Mouse (Mus musculus): ENCODE results near the gene Gpr55. TPM values are rescaled to one million over a fixed set of nuclear protein-coding genes. Genes with fewer than 3 reads are reported as not detected.

The Gpr55 gene
- polyA plus RNA-seq, 1 experiment from 2014 or later, result not detected

DNA sequence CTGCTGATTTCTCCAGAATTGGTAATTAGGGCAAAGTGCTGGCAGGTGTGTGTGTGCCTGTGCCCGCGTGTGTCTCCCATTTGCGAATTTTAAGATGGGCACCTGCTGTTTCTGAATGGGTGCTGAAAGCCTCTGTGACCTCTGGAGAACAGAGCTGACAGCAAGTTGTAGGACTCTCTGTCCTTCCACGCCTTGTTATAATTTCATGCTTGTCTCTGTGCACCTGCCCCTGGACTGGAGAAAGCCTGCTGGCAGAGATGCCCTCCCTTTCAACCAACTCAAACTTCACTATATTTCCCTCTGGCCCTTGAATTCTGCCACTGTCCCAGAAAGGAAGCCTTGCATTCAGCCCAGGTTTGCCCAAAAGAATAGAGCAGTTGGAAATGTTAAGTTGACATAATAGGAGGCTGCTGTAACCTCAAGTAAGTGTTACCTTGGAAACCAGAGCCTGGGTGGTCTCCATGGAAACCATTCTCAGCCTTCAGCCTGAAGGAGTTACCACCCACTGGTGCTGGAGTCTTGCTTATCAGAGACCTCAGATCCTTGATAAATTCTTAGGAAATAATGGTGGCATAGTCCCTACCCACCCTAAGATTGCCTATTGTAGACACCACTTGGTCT is 43.9 kb downstream of the Gpr55 start:
- no peak overlapping the region for H3K4me2 ChIP-seq
- 61% methylated on average over 4 of the region's 4 CpGs for WGBS (ENCODE audit: insufficient replicate concordance)
- H3K4me1 ChIP-seq (ENCODE audit: control insufficient read depth, insufficient read depth, low read length), result no peaks in the 10 kb centered on the region
- no peak overlapping the region for H3K9ac ChIP-seq (ENCODE audit: low read depth, low read length)
- no peak overlapping the region for H3K27ac ChIP-seq (ENCODE audit: low read depth, low read length)
- ATAC-seq (replicated peaks; ENCODE audit: insufficient number of reproducible peaks, low FRiP score, low TSS enrichment), result no peak
- no peaks in the 10 kb centered on the region for H3K9me3 ChIP-seq (replicated peaks; ENCODE audit: control insufficient read depth, low read length)
- no peaks in the 10 kb centered on the region for H3K27me3 ChIP-seq (ENCODE audit: control insufficient read depth, insufficient read depth, low read length)
- H3K4me3 ChIP-seq (ENCODE audit: low read depth, low read length), result no peak overlapping the region
- H3K36me3 ChIP-seq (ENCODE audit: control insufficient read depth, insufficient read depth, low read length), result no peaks in the 10 kb centered on the region

DNA sequence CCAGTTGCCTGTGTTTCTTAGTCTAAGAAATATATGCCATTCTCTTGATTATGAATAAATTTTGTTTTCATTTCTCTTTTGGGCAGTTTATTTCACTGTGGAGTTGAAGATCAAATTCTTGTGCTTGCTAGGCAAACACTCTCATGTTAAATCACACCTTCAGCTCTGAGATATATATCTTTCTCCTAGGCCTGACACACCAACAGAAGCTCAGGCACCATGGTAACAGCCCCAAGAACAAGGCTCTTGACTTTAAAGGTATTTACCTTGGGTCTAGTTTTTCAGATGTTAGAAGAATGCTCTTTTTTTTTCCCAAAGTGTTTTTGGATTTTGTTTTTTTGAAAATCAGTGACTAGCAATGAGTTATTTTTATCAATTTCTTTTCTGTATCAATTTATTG is 44.9 kb downstream of the Gpr55 start:
- Histone ChIP-seq H3K27me3 (ENCODE audit: control insufficient read depth, insufficient read depth, low read length) (no peaks in the 10 kb centered on the region), H3K9me3 (replicated peaks; ENCODE audit: control insufficient read depth, low read length) (0 out of 2 replicates have a peak, but pooled peaks cover 3% of the 10 kb centered on the region), H3K36me3 (ENCODE audit: control insufficient read depth, insufficient read depth, low read length) (no peaks in the 10 kb centered on the region), H3K9ac (ENCODE audit: low read depth, low read length) (no peak overlapping the region), H3K4me1 (ENCODE audit: control insufficient read depth, insufficient read depth, low read length) (no peaks in the 10 kb centered on the region), H3K27ac (ENCODE audit: low read depth, low read length) (no peak overlapping the region), H3K4me3 (ENCODE audit: low read depth, low read length) (no peak overlapping the region), H3K4me2 (no peak overlapping the region)
- no peak for ATAC-seq (replicated peaks; ENCODE audit: insufficient number of reproducible peaks, low FRiP score, low TSS enrichment)

DNA sequence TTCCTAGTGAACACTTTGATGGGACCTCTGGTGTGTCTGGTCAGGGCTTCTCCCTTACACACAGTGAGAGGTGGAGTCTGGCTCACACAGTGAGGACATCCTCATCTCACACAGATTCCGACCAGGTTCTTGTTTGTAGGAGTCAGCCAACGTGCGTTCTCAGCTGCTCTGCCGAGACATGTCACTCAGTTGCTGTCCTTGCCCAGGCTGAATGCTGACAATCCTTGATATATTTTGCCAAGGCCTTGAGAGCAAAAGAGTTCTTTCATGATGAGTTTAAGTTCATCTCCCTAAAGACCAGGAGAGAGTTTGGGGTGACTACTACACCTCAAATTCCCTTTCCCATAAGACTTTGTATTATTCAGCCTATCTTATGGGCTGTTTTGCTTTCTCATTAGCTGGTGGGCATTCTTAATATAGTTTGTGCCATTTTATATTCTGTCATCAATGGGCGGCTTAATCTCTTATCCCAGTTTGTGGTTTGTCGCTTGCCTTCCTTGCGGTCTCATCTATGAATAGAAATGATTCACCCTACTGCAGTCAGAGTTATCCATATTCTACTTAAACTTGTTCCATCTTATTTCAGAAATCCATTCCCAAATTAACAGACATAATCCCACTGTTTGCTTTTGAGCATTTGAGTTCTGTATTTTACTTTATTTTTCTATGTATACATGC is 47.6 kb downstream of the Gpr55 start:
- Histone ChIP-seq H3K9me3 (replicated peaks; ENCODE audit: control insufficient read depth, low read length) (0 out of 2 replicates have a peak, but pooled peaks cover 3% of the 10 kb centered on the region), H3K4me2 (no peak overlapping the region), H3K27ac (ENCODE audit: low read depth, low read length) (no peak overlapping the region), H3K4me3 (ENCODE audit: low read depth, low read length) (no peak overlapping the region), H3K9ac (ENCODE audit: low read depth, low read length) (no peak overlapping the region), H3K4me1 (ENCODE audit: control insufficient read depth, insufficient read depth, low read length) (peaks cover 12% of the 10 kb centered on the region), H3K36me3 (ENCODE audit: control insufficient read depth, insufficient read depth, low read length) (peaks cover 2% of the 10 kb centered on the region; the same call in 1 of the 2 replicates), H3K27me3 (ENCODE audit: control insufficient read depth, insufficient read depth, low read length) (no peaks in the 10 kb centered on the region)
- WGBS (ENCODE audit: insufficient replicate concordance), result 84% methylated on average over 7 of the region's 7 CpGs
- ATAC-seq (replicated peaks; ENCODE audit: insufficient number of reproducible peaks, low FRiP score, low TSS enrichment), result no peak

DNA sequence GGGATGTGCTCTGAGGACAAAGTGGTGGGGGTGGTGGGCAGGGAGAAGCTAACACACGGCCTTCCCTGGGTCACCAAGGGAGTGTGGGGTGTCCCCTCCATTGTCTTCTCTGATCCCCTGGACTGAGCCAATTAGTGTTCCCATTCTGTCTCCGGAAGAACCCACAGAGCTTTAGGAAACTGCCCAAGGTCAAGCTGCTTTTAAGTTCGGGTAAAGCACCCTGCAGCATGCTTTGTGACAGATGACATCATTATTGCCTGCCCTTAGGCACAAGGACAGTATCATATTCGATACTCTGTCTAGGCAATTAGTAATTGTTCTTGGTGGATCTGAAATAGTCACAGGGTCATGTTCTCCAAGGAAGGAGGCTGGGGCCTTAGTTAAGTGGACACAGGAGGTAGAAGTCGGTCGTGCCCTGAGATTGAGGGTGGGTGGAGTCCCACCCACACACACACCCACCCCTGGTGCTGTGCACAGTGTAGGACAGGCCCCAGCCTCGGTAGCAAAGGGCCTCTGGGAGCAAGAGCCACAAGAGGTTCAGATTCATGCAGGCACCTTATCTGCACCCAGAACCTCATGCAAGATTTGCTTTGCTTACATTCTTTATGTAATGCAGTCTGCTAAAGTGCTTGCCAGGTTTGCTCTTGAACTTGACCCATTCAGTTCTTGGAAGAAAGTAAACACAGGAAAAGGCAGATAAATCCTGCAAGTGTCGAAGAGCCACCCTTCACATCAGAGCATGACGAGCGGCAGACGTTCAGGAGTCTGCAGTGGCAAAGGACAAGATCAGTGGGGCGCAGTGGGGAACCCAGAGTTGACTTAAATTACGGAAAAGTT is 51.8 kb downstream of the Gpr55 start:
- peaks cover 28% of the 10 kb centered on the region for H3K4me1 ChIP-seq (ENCODE audit: control insufficient read depth, insufficient read depth, low read length)
- 42% methylated on average over 13 of the region's 13 CpGs for WGBS (ENCODE audit: insufficient replicate concordance)

DNA sequence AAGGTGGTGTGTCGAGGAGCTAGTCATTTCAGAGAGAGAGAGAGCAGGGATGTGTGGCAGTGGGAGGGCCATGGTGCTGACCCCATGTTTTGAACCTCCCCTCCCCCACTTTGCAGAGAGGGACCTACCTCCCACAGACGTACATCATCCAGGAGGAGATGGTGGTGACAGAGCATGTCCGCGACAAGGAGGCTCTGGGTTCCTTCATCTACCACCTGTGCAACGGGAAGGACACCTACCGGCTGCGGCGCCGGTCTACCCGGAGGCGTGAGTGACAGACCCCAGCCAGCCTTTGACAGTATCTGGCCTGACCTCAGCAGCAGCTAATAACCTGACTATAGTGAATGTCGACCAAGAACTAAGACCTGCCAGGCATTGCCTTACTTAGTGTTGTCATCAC is 53.9 kb downstream of the Gpr55 start:
- ATAC-seq (replicated peaks; ENCODE audit: insufficient number of reproducible peaks, low FRiP score, low TSS enrichment), result peak; percentile 75
- 43% methylated on average over 12 of the region's 12 CpGs for WGBS (ENCODE audit: insufficient replicate concordance)
- no peaks in the 10 kb centered on the region for H3K27me3 ChIP-seq (ENCODE audit: control insufficient read depth, insufficient read depth, low read length)
- H3K36me3 ChIP-seq (ENCODE audit: control insufficient read depth, insufficient read depth, low read length), result peaks cover 36% of the 10 kb centered on the region
- H3K9ac ChIP-seq (ENCODE audit: low read depth, low read length), result no peak overlapping the region
- no peak overlapping the region for H3K4me2 ChIP-seq
- peaks cover 40% of the 10 kb centered on the region for H3K4me1 ChIP-seq (ENCODE audit: control insufficient read depth, insufficient read depth, low read length)
- no peak overlapping the region for H3K4me3 ChIP-seq (ENCODE audit: low read depth, low read length)
- 0 out of 2 replicates have a peak, but pooled peaks cover 3% of the 10 kb centered on the region for H3K9me3 ChIP-seq (replicated peaks; ENCODE audit: control insufficient read depth, low read length)
- 0 out of 2 replicates have a peak overlapping the region, but pooled peaks have one; percentile 10 for H3K27ac ChIP-seq (ENCODE audit: low read depth, low read length)

More for the DNA sequence above, 51.8 kb downstream of the Gpr55 start:
- H3K27ac ChIP-seq (ENCODE audit: low read depth, low read length), result 0 out of 2 replicates have a peak overlapping the region, but pooled peaks have one; percentile 46
- H3K27me3 ChIP-seq (ENCODE audit: control insufficient read depth, insufficient read depth, low read length), result no peaks in the 10 kb centered on the region
- no peak overlapping the region for H3K9ac ChIP-seq (ENCODE audit: low read depth, low read length)
- ATAC-seq (replicated peaks; ENCODE audit: insufficient number of reproducible peaks, low FRiP score, low TSS enrichment), result no peak
- H3K4me2 ChIP-seq, result no peak overlapping the region
- 0 out of 2 replicates have a peak, but pooled peaks cover 3% of the 10 kb centered on the region for H3K9me3 ChIP-seq (replicated peaks; ENCODE audit: control insufficient read depth, low read length)
- H3K36me3 ChIP-seq (ENCODE audit: control insufficient read depth, insufficient read depth, low read length), result peaks cover 30% of the 10 kb centered on the region
- no peak overlapping the region for H3K4me3 ChIP-seq (ENCODE audit: low read depth, low read length)

DNA sequence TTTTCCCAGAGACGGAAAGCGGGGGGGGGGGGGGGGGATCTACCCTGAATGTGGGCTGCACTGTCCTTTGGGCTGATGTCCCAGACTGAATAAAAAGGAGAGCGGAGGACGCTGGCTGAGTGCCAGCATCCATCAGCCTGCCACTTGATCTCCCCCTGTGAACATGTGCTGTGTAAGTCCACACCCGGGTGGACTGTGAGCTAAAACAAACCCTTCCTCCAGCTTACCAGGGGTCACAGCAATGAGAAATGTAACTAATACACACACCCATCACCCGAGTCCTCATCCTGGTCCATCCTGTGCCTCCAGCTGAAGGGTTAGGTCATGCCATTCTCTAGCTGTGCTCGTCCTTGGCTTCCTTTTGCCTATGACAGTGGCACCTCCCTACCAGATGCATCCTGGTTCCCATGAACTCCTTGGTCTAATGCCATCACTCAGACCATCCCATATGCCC is 58.7 kb downstream of the Gpr55 start:
- Histone ChIP-seq H3K9ac (ENCODE audit: low read depth, low read length) (no peak overlapping the region), H3K27ac (ENCODE audit: low read depth, low read length) (peak overlapping the region; percentile 62), H3K4me1 (ENCODE audit: control insufficient read depth, insufficient read depth, low read length) (peaks cover 72% of the 10 kb centered on the region), H3K4me3 (ENCODE audit: low read depth, low read length) (no peak overlapping the region), H3K27me3 (ENCODE audit: control insufficient read depth, insufficient read depth, low read length) (no peaks in the 10 kb centered on the region), H3K9me3 (replicated peaks; ENCODE audit: control insufficient read depth, low read length) (no peaks in the 10 kb centered on the region), H3K36me3 (ENCODE audit: control insufficient read depth, insufficient read depth, low read length) (peaks cover 31% of the 10 kb centered on the region), H3K4me2 (peak overlapping the region; percentile 4; the same call in 1 of the 2 replicates)
- ATAC-seq (replicated peaks; ENCODE audit: insufficient number of reproducible peaks, low FRiP score, low TSS enrichment), result peak; percentile 19; the same call in 1 of the 2 replicates
- WGBS (ENCODE audit: insufficient replicate concordance), result 20% methylated on average over 7 of the region's 7 CpGs

DNA sequence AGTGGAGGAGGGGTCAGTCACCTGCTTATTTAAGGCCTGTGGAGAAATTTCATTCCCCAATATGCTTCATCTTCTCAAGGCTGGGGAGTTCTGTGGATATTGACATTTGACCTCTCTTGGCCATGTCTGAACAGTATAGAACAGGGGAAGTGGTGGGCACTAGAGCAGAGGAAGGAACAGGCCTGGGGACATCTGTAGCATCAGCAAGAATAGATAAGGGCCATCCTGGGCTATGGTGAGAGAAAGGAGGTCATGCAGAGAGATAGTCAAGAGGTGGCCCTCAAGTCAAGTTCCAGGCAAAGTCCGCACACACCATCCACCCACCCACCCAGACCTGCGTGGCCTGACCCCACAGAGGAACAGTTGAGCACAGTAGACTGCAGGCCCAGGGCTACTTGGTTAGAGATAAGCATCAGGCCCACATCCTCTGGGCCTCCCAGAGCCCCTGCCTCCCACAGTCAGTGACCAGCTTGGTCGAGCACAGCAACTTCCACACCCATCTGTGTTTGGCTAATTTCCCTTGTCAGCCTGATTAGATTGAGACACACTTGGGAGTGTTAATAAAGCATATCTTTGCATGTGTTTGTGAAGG is 59.2 kb downstream of the Gpr55 start:
- Histone ChIP-seq H3K9me3 (replicated peaks; ENCODE audit: control insufficient read depth, low read length) (no peaks in the 10 kb centered on the region), H3K27ac (ENCODE audit: low read depth, low read length) (peak overlapping the region; percentile 62), H3K4me3 (ENCODE audit: low read depth, low read length) (no peak overlapping the region), H3K36me3 (ENCODE audit: control insufficient read depth, insufficient read depth, low read length) (peaks cover 29% of the 10 kb centered on the region), H3K4me2 (no peak overlapping the region), H3K9ac (ENCODE audit: low read depth, low read length) (no peak overlapping the region), H3K4me1 (ENCODE audit: control insufficient read depth, insufficient read depth, low read length) (peaks cover 76% of the 10 kb centered on the region), H3K27me3 (ENCODE audit: control insufficient read depth, insufficient read depth, low read length) (no peaks in the 10 kb centered on the region)
- WGBS (ENCODE audit: insufficient replicate concordance), result 48% methylated on average over 3 of the region's 3 CpGs
- ATAC-seq (replicated peaks; ENCODE audit: insufficient number of reproducible peaks, low FRiP score, low TSS enrichment), result peak; percentile 33; the same call in 1 of the 2 replicates

Measured in heart, embryonic 11.5 days (tissue).